Mouse (Mus musculus) layer of hippocampus, adult 9-10 months (tissue): ENCODE measurements around the gene Crybb3.

ENCODE experiments used
- DNase-seq: peaks from one replicate; pipeline ENCODE4 v3.0.0; 2022; ENCODE audit warnings: low spot score

Gene Crybb3

GRCm38 (mm10) chr5:113102455-113102854, 21.1 kb upstream of the Crybb3 start:
- no peak for DNase-seq

DNA sequence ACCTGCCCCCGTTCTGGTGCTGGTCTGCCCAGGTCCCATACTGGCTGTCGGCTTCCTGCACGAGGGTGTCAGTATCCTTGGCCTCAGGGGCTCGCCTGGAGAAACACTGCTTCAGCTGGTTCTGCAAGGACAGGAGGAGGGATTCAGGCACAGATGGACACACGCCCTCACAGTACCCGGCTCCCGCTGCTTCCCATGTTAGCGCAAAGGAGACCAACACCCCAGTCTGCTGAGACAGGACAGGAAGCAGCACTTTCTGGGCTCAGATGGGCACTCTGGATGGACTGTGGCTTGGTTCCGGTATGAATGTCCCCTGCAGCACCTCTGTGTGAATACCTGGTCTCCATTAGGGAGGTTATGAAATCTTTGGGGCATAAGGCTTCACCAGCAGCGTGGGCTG, 20.1 kb upstream of the Crybb3 start:
- DNase-seq, result no peak

DNA sequence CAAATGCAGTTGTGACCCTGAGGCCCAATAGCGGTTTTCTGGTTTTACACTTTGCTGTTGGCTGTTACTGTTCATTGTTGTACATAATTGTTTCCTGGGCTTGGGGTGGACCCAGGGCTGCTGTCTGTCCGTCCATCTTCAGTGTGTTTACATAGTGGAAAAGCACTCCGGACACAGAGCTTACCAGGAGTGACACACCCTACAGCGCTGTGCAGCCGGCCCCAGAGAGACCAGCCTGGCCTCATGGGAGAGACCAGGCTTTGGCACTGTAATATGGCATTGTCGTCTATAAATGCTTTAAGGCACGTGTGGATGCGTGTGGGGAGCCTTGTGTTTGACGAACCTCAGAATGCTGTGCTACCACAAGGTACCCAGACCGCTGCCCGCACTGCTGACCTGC, 19.0 kb upstream of the Crybb3 start:
- DNase-seq, result no peak

GRCm38 (mm10) chr5:113099546-113099945, 18.2 kb upstream of the Crybb3 start:
- peak; percentile 88 for DNase-seq

DNA sequence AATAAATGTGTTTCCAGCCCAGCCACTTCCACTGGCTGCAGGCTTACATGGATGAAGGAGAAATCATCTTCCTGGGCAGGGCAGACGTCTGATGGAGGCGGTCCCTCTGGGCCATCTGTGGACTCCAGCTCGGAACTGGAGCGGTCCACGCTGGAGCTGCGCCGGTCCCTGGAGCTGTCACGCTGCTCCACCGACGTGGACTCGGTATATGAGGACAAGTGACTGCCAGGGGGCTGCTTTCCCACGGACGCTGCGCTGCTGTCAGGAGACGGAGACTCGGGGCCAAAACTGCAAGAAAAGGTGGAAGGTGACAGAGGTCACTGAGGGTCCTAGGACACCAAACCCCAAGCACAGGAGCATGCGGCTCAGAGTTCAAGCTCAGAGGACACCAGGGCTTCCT, 16.2 kb upstream of the Crybb3 start:
- DNase-seq, result no peak

DNA sequence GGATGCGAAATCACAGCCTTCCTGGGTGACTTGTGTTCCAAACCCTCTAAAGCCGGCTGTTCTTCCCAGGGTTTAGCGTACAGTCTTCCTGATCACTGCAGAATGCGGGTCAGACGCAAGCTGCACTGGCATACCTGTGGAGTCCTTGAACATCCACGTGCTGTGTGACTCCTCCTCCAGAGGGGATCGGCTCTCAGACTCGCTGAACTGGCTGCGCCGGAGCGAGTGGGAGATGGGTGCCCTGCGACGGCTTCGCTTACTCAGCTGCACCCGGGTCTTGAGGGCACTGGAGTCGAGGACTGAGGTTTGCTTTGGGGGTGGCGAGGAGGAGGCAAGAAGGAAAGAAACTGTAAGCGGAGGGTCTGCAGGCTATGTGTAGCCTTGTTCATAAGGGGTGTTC, 14.1 kb upstream of the Crybb3 start:
- DNase-seq, result no peak

DNA sequence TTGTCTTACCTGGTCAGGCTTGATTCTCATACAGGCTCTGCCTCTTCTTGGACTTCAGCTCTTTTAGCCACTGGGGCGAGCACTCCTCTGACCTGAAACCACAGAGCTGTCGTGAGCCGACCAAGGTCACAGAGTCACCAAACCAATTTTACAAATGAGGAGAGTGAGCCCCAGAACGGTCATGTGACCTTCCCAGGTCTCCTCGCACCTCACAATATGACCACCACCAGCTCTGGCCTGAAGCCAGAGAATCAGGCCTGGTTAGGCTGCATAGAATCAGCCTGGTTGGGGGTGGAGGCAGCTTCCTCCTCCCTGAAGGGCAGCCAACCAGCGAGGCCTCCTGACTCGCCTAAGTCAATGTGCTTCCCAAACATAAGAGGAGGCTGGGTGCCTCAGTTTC, 11.0 kb upstream of the Crybb3 start:
- no peak for DNase-seq

- DNase-seq, result no peak
These were observed 9.8 kb upstream of the Crybb3 start for GRCm38 (mm10) chr5:113091162-113091561.

DNA sequence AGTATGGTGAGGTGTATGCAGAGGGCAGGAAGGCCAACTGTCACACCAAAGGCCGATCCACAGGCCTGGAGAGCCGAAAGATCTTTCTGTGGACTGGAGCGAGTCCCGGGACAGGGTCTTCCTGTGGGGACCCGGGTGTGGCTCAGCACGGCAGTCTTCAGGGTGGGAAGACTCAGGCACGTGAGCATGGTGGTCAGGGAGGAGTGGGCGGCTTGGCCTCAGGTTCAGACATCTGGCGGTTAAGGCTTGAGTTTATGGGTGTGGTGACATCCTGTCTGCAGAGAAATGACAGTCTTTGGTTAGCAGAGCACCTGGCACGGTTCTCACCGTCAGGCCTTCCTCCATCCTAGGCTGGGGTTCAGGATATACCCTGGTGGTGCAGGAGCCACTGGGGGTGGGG, 9.4 kb upstream of the Crybb3 start:
- DNase-seq, result no peak

GRCm38 (mm10) chr5:113090077-113090690, 8.8 kb upstream of the Crybb3 start:
- no peak for DNase-seq

DNA sequence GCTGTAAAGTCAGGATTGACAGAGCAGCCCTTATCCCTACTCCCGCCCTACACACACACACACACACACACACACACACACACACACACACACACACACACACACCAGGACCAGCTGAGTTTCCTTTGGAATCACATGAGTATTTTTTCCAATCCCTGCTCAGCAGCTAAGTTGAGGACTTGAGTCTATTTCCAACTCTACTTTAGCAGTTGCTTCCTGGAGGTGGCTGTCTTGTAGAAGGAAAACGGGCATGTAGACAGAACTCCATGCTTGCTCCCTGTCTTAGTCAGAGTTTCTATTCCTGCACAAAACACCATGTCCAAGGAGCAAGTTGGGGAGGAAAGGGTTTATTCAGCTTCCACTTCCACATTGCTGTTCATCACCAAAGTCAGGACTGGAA, 6.1 kb upstream of the Crybb3 start:
- no peak for DNase-seq

GRCm38 (mm10) chr5:113086990-113087389, 5.6 kb upstream of the Crybb3 start:
- no peak for DNase-seq

GRCm38 (mm10) chr5:113086439-113086838, 5.1 kb upstream of the Crybb3 start:
- DNase-seq, result no peak

- no peak for DNase-seq
These were observed 4.5 kb upstream of the Crybb3 start for GRCm38 (mm10) chr5:113085931-113086330.

DNA sequence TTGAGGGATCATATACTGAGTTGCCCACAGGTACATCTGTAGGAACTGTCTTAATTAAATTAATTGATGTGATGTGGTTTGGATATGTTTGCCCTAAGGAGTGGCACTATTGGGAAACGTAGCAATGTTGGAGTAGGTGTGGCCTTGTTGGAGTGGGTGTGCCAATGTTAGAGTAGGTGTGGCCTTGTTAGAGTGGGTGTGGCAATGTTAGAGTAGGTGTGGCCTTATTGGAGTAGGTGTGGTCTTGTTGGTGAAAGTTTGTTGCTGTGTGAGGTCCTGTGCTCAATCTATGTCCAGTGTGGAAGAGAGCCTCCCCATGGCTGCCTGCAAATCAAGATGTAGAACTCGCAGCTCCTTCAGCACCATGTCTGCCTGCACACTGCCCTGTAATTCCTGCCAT, 2.9 kb upstream of the Crybb3 start:
- no peak for DNase-seq

DNA sequence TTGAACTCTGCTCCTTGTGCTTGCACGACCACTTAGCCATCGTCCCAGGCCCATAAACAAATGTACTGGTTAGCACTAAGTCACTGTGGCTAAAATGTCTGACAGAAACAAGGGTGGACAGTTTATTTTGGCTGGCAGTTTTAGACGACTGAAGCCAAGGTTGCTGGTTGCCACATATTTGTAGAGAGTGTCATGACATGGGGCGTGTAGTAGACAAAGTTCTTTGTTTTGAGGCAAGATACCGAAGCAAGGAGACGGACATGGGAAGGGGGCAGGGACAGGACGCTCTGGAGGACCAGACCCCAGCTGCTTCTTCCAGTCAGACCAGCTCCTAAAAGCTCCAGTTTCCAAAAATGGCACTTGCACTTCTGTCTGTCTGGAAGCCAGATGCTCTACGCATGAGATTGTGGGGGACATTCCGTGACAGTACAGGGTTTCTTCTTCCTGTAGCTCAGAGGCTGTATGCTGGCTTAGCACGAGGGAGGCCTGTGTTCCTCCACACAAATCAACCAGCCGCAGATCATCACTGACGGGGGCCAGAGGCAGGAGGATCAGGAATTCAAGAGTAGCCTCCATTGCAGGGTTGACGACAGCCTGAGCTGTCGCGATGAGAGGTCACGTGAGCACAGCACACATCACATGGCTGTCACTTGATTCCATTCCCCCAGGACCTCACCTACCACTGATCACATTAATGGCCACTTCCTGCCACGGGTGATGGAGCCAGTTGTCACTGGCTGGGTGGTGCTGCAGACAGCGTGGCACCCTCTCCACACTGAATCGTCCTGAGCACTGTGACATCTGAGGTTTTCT, 1.2 kb upstream of the Crybb3 start:
- DNase-seq, result no peak

DNA sequence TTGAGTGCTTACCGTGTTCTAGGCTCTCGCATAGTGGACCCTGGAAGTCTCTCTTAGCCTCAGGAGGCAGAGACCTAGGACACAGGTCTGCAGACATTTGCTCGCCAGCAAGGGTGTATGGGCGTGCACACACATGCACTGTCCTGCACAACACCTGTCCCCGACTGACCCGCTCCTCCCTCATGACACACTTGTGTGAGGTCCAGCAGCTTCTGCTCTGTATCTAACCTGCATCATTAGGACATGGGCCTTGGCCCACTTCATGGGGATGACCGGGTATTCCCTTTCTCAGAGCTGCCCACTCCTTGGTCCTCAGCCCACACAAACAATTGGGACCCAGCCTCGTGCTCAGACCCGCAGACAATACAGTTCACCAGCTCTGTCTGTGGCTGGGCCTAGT, 364 bp downstream of the Crybb3 start:
- DNase-seq, result no peak

DNA sequence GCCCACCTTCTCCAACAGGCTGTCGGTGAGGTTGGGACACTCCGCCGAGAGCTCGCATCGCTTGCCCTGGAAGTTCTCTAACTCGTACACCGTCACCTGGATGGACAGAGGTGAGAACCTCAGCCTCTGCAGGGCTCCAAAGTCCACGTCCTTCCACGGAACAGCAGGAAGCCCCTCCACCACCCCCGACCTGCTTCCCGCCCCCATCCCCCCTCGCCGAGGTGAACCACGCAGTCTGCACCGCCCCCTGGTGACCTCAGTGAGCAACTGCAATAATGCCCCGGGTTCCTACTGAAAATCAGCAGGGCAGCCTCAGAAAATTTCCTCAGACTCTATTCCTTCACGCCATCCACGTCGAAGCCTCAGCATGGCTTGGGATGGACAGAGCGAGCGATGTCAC, 1.6 kb downstream of the Crybb3 start:
- no peak for DNase-seq

DNA sequence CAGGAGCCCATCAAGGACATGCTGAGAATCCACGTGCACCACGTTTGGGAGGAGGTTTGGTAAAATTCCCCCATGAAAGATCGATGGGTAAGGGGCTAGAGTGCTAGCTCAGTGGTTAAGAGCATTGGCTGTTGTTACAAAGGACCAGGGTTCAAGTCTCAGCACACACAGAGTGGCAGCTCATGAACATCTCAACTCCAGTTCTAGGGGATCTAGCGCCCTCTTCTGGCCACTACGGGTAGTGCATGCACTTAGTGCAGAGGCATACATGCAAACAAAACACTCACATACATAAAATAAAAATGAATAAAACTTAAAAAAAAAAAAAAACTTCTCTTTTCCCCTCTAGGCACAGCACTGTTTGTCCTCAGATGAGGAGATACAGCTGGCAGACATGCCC, 2.7 kb downstream of the Crybb3 start:
- DNase-seq, result no peak

- no peak for DNase-seq
These were observed 11.4 kb downstream of the Crybb3 start, which contains the start of gene Crybb2 for GRCm38 (mm10) chr5:113070017-113070416. Gene Crybb2 (minus strand): TSS chr5:113070117.

- DNase-seq, result peak; percentile 59
These were observed 27.1 kb downstream of the Crybb3 start for GRCm38 (mm10) chr5:113054308-113054707.

- DNase-seq, result no peak
These were observed 30.7 kb downstream of the Crybb3 start for GRCm38 (mm10) chr5:113050581-113051185.

- DNase-seq, result no peak
These were observed 31.5 kb downstream of the Crybb3 start for GRCm38 (mm10) chr5:113049876-113050275.
